Mouse (Mus musculus) CH12.LX (cell line): ENCODE measurements around the gene Dpm2. TPM values are rescaled to one million over a fixed set of nuclear protein-coding genes. Genes with fewer than 3 reads are reported as not detected.

Experiments used
- DNase-seq: peaks from one replicate; pipeline ENCODE4 v3.0.0-alpha.2; 2013; ENCODE audit errors: extremely low read depth
- H3K27ac ChIP-seq: 2 replicates; pipeline ENCODE4 v1.5.1; 2012; ENCODE audit warnings: low read depth, mild to moderate bottlenecking, control low read depth, moderate library complexity; ENCODE audit not compliant: insufficient read depth
- H3K27me3 ChIP-seq: replicated peaks from 2 replicates; pipeline ENCODE3; 2012; ENCODE audit warnings: inconsistent platforms
- H3K36me3 ChIP-seq, 2 experiments: replicated peaks in 1 of 2; 2 replicates each; pipeline versions ENCODE3 to v1.6.1; 2012; ENCODE audit warnings: inconsistent platforms in 1 of 2, low read length in 1 of 2, mild to moderate bottlenecking in 1 of 2, mixed read lengths in 1 of 2, moderate library complexity in 1 of 2; ENCODE audit not compliant: control insufficient read depth in 1 of 2, insufficient read depth in 1 of 2
- H3K4me1 ChIP-seq, 2 experiments: 2 replicates each; pipeline ENCODE4 v1.6.1; 2012; ENCODE audit warnings: inconsistent platforms in 1 of 2, moderate library complexity in 1 of 2; ENCODE audit not compliant: insufficient read depth in 2 of 2, control insufficient read depth in 1 of 2
- H3K4me2 ChIP-seq: 2 replicates; pipeline ENCODE4 v1.6.1; 2012; ENCODE audit warnings: low read depth, mild to moderate bottlenecking, control low read depth; ENCODE audit not compliant: poor library complexity, insufficient read depth, severe bottlenecking
- H3K4me3 ChIP-seq, 3 experiments: fragments of 150-350 bp in 1 of 3; sonication (generic) in 1 of 3; replicated peaks in 1 of 3; 2 replicates each; pipeline versions ENCODE3 to v1.5.1; 2011 to 2012; ENCODE audit warnings: low read depth in 2 of 3, low read length in 2 of 3, mild to moderate bottlenecking in 2 of 3, moderate library complexity in 2 of 3, control low read depth in 1 of 3, improper control_type of control experiment in 1 of 3, inconsistent platforms in 1 of 3, mixed read lengths in 1 of 3; ENCODE audit not compliant: poor library complexity in 1 of 3
- H3K79me2 ChIP-seq: replicated peaks from 2 replicates; pipeline ENCODE4 v1.6.1; 2012; ENCODE audit warnings: mild to moderate bottlenecking, moderate library complexity; ENCODE audit not compliant: control insufficient read depth, poor library complexity, insufficient read depth, severe bottlenecking; ENCODE audit errors: extremely low read depth
- H3K9ac ChIP-seq: 2 replicates; pipeline ENCODE4 v1.6.1; 2012; ENCODE audit warnings: low read depth, mild to moderate bottlenecking, control low read depth, moderate library complexity; ENCODE audit not compliant: insufficient read depth
- H3K9me3 ChIP-seq: replicated peaks from 2 replicates; pipeline ENCODE3; 2012; ENCODE audit warnings: low read length, inconsistent platforms, mixed read lengths
- BHLHE40 ChIP-seq: IDR thresholded peaks from 2 replicates; pipeline ENCODE4 v1.6.1; 2011; ENCODE audit warnings: mild to moderate bottlenecking, low read depth, low read length, improper control_type of control experiment
- CHD1 ChIP-seq: IDR thresholded peaks from 2 replicates; pipeline ENCODE4 v1.6.1; 2012; ENCODE audit warnings: low read depth, low read length, improper control_type of control experiment, inconsistent platforms
- CHD2 ChIP-seq: IDR thresholded peaks from 2 replicates; pipeline ENCODE4 v1.6.1; 2011; ENCODE audit warnings: low read length, improper control_type of control experiment
- CTCF ChIP-seq, 2 experiments: IDR thresholded peaks in 1 of 2; conservative IDR thresholded peaks in 1 of 2; 2 replicates each; pipeline ENCODE4 v1.5.1; 2011 to 2012; ENCODE audit warnings: low read depth in 2 of 2, low read length in 2 of 2, improper control_type of control experiment in 1 of 2, inconsistent platforms in 1 of 2, mild to moderate bottlenecking in 1 of 2, moderate library complexity in 1 of 2
- ELF1 ChIP-seq: IDR thresholded peaks from 2 replicates; pipeline ENCODE4 v1.6.1; 2014; ENCODE audit warnings: low read depth, mild to moderate bottlenecking, inconsistent platforms, low read length, improper control_type of control experiment
- EP300 ChIP-seq: IDR thresholded peaks from 2 replicates; pipeline ENCODE4 v1.6.1; 2011; ENCODE audit warnings: low read length, improper control_type of control experiment
- ETS1 ChIP-seq: conservative IDR thresholded peaks from 2 replicates; pipeline ENCODE4 v1.6.1; 2012; ENCODE audit warnings: low read depth, mild to moderate bottlenecking, inconsistent platforms, low read length, improper control_type of control experiment, moderate library complexity
- GABPA ChIP-seq: IDR thresholded peaks from 2 replicates; pipeline ENCODE4 v1.6.1; 2012; ENCODE audit warnings: low read depth, low read length, improper control_type of control experiment, inconsistent platforms; ENCODE audit not compliant: insufficient replicate concordance
- HCFC1 ChIP-seq: IDR thresholded peaks from 2 replicates; pipeline ENCODE4 v1.6.1; 2012; ENCODE audit warnings: low read depth, mild to moderate bottlenecking, inconsistent platforms, low read length, improper control_type of control experiment
- IRF4 ChIP-seq: IDR thresholded peaks from 2 replicates; pipeline ENCODE4 v1.6.1; 2014; ENCODE audit warnings: low read depth, mild to moderate bottlenecking, inconsistent platforms, low read length, improper control_type of control experiment
- JUN ChIP-seq: IDR thresholded peaks from 2 replicates; pipeline ENCODE4 v1.6.1; 2011; ENCODE audit warnings: low read depth, mild to moderate bottlenecking, low read length, improper control_type of control experiment, moderate library complexity; ENCODE audit not compliant: insufficient read depth
- JUND ChIP-seq: conservative IDR thresholded peaks from 2 replicates; pipeline ENCODE4 v1.6.1; 2011; ENCODE audit warnings: low read depth, low read length, improper control_type of control experiment
- KAT2A ChIP-seq: IDR thresholded peaks from 2 replicates; pipeline ENCODE4 v1.6.1; 2012; ENCODE audit warnings: low read length, improper control_type of control experiment, inconsistent platforms; ENCODE audit not compliant: insufficient replicate concordance
- MAFK ChIP-seq: IDR thresholded peaks from 2 replicates; pipeline ENCODE4 v1.6.1; 2011; ENCODE audit warnings: low read length, improper control_type of control experiment; ENCODE audit not compliant: insufficient replicate concordance
- MAX ChIP-seq: IDR thresholded peaks from 2 replicates; pipeline ENCODE4 v1.6.1; 2011; ENCODE audit warnings: low read length, improper control_type of control experiment
- MAZ ChIP-seq: IDR thresholded peaks from 2 replicates; pipeline ENCODE4 v1.6.1; 2012; ENCODE audit warnings: low read depth, mild to moderate bottlenecking, inconsistent platforms, low read length, improper control_type of control experiment, moderate library complexity
- MEF2A ChIP-seq: IDR thresholded peaks from 2 replicates; pipeline ENCODE4 v1.6.1; 2014; ENCODE audit warnings: low read depth, mild to moderate bottlenecking, inconsistent platforms, low read length, improper control_type of control experiment, borderline replicate concordance
- MXI1 ChIP-seq: IDR thresholded peaks from 2 replicates; pipeline ENCODE4 v1.6.1; 2011; ENCODE audit warnings: mild to moderate bottlenecking, low read depth, low read length, improper control_type of control experiment
- MYC ChIP-seq: IDR thresholded peaks from 2 replicates; pipeline ENCODE4 v1.6.1; 2011; ENCODE audit warnings: low read depth, mild to moderate bottlenecking, improper control_type of control experiment, low read length
- NELFE ChIP-seq: IDR thresholded peaks from 2 replicates; pipeline ENCODE4 v1.6.1; 2011; ENCODE audit warnings: low read depth, low read length, improper control_type of control experiment
- NRF1 ChIP-seq: IDR thresholded peaks from 2 replicates; pipeline ENCODE4 v1.6.1; 2014; ENCODE audit warnings: low read depth, mild to moderate bottlenecking, inconsistent platforms, low read length, improper control_type of control experiment, moderate library complexity
- PAX5 ChIP-seq: IDR thresholded peaks from 2 replicates; pipeline ENCODE4 v1.6.1; 2012; ENCODE audit warnings: low read length, inconsistent platforms, mixed read lengths
- POLR2A ChIP-seq: IDR thresholded peaks from 2 replicates; pipeline ENCODE4 v1.6.1; 2011; ENCODE audit warnings: low read depth, mild to moderate bottlenecking, improper control_type of control experiment, low read length
- RAD21 ChIP-seq: IDR thresholded peaks from 2 replicates; pipeline ENCODE4 v1.6.1; 2011; ENCODE audit warnings: low read depth, mild to moderate bottlenecking, low read length, improper control_type of control experiment, moderate library complexity
- RCOR1 ChIP-seq: conservative IDR thresholded peaks from 2 replicates; pipeline ENCODE4 v1.6.1; 2012; ENCODE audit warnings: low read depth, mild to moderate bottlenecking, inconsistent platforms, low read length, improper control_type of control experiment
- SIN3A ChIP-seq: IDR thresholded peaks from 2 replicates; pipeline ENCODE4 v1.6.1; 2012; ENCODE audit warnings: low read length, improper control_type of control experiment, inconsistent platforms
- SMC3 ChIP-seq: IDR thresholded peaks from 2 replicates; pipeline ENCODE4 v1.6.1; 2011; ENCODE audit warnings: low read depth, low read length, improper control_type of control experiment
- TCF12 ChIP-seq: IDR thresholded peaks from 2 replicates; pipeline ENCODE4 v1.6.1; 2014; ENCODE audit warnings: low read depth, mild to moderate bottlenecking, inconsistent platforms, low read length, improper control_type of control experiment
- UBTF ChIP-seq: IDR thresholded peaks from 2 replicates; pipeline ENCODE4 v1.6.1; 2012; ENCODE audit warnings: low read depth, mild to moderate bottlenecking, inconsistent platforms, low read length, improper control_type of control experiment, moderate library complexity
- USF1 ChIP-seq: IDR thresholded peaks from 2 replicates; pipeline ENCODE4 v1.6.1; 2014; ENCODE audit warnings: low read depth, mild to moderate bottlenecking, inconsistent platforms, low read length, improper control_type of control experiment
- USF2 ChIP-seq: conservative IDR thresholded peaks from 2 replicates; pipeline ENCODE4 v1.6.1; 2011; ENCODE audit warnings: low read depth, low read length, improper control_type of control experiment
- ZC3H11A ChIP-seq: IDR thresholded peaks from 2 replicates; pipeline ENCODE4 v1.6.1; 2012; ENCODE audit warnings: low read depth, mild to moderate bottlenecking, inconsistent platforms, low read length, improper control_type of control experiment
- ZKSCAN1 ChIP-seq: IDR thresholded peaks from 2 replicates; pipeline ENCODE4 v1.6.1; 2012; ENCODE audit warnings: low read depth, inconsistent platforms, low read length, improper control_type of control experiment, borderline replicate concordance
- ZMIZ1 ChIP-seq: IDR thresholded peaks from 2 replicates; pipeline ENCODE4 v1.6.1; 2012; ENCODE audit warnings: low read depth, mild to moderate bottlenecking, inconsistent platforms, low read length, improper control_type of control experiment
- dilution Hi-C: fragments of 300-500 bp; cut with MboI; formaldehyde crosslinking; loops from 2 replicates; pipeline ENCODE4 v1.14.3; 2020; ENCODE audit warnings: low sequenced_read_pairs; ENCODE audit not compliant: extremely low pct_unique_long_range_greater_than_20kb, extremely low pct_ligation_motif_present
- in situ Hi-C: fragments of 300-500 bp; cut with MboI; formaldehyde crosslinking; loops from 3 replicates; pipeline ENCODE4 v1.14.3; 2019; ENCODE audit warnings: low sequenced_read_pairs, low pct_ligation_motif_present, low pct_unique_long_range_greater_than_20kb, mixed read lengths
- polyA plus RNA-seq: library from polyadenylated mRNA; unstranded; fragments of >175 nt; gene quantifications from 2 replicates; pipeline ENCODE4 v1.2.1, GENCODE M21; 2012; ENCODE audit warnings: low read depth; ENCODE audit not compliant: insufficient read length
- total RNA-seq, 2 experiments: library from RNA; depleted of rRNA; stranded (reverse); fragments of 300-350 nt in 1 of 2; fragments of >200 nt in 1 of 2; gene quantifications; 2 replicates each; pipeline ENCODE4 v1.2.3; 2012 to 2014

Dpm2 gene
- total and polyA plus RNA-seq, 3 experiments: 30.9 to 63.6 (median 33.8) TPM

- peaks cover 34% of the 10 kb centered on the region for H3K79me2 ChIP-seq
- peak overlapping the region; percentile 81 for H3K9ac ChIP-seq
- H3K4me3 ChIP-seq: peak overlapping the region; percentile 72 to 97 (median 82)
- dilution Hi-C loops: no loop called here
- peak overlapping the region; percentile 67 for H3K27ac ChIP-seq
- peak overlapping the region; percentile 86 for H3K4me2 ChIP-seq
- H3K27me3 ChIP-seq: no peaks in the 10 kb centered on the region
- no peak for TF ChIP-seq GABPA
- peak; percentile 100 for TF ChIP-seq MYC
- peak; percentile 72 for TF ChIP-seq ETS1
- 0 out of 2 replicates have a peak, but pooled peaks have one; percentile 26 for TF ChIP-seq KAT2A
- peak; percentile 79 for TF ChIP-seq IRF4
- no peak for TF ChIP-seq JUN
- no peak for TF ChIP-seq JUND
- TF ChIP-seq CHD1: no peak
- TF ChIP-seq USF1: no peak
- TF ChIP-seq PAX5: no peak
- no peak for TF ChIP-seq UBTF
- TF ChIP-seq HCFC1: peak; percentile 52
- peak; percentile 74 for TF ChIP-seq MEF2A
- no peak for TF ChIP-seq ZC3H11A
- TF ChIP-seq NRF1: peak; percentile 65
- TF ChIP-seq CTCF (conservative IDR thresholded peaks at IDR 0.05 in 1 of 2, IDR thresholded peaks at IDR 0.05 in 1 of 2; ENCODE audit: low read depth in 2 of 2, low read length in 2 of 2): no peak
- peak; percentile 36 for TF ChIP-seq ZKSCAN1
- TF ChIP-seq POLR2A: peak; percentile 53
- no peak for TF ChIP-seq USF2
- TF ChIP-seq ELF1: peak; percentile 27; the same call in 1 of the 2 replicates
- peak; percentile 52; the same call in 1 of the 2 replicates for TF ChIP-seq CHD2
- no peak for TF ChIP-seq SMC3
- TF ChIP-seq TCF12: peak; percentile 74
- peak; percentile 89 for TF ChIP-seq BHLHE40
- TF ChIP-seq RAD21: no peak
- no peak for TF ChIP-seq ZMIZ1
- peak; percentile 97 for TF ChIP-seq MXI1
- no peak for TF ChIP-seq MAFK
- no peak for TF ChIP-seq EP300
- TF ChIP-seq NELFE: peak; percentile 60; the same call in 1 of the 2 replicates
- peak; percentile 92 for TF ChIP-seq SIN3A
- TF ChIP-seq MAX: peak; percentile 98
- TF ChIP-seq RCOR1: 0 out of 2 replicates have a peak, but pooled peaks have one; percentile 38
- peak; percentile 88; the same call in 1 of the 2 replicates for TF ChIP-seq MAZ
- DNase-seq: peak; percentile 85
- in situ Hi-C loops: loop anchor here (5.0 kb wide), 1 partner anchor 94 kb away; no protein-coding TSS in a partner anchor
- no peaks in the 10 kb centered on the region for H3K9me3 ChIP-seq
- H3K4me1 ChIP-seq: peaks cover 20 to 35% of the 10 kb centered on the region in 2 experiments
- H3K36me3 ChIP-seq: peaks cover 15 to 36% of the 10 kb centered on the region in 2 experiments
Measured at GRCm38 (mm10) chr2:32587731-32588321, 17.2 kb downstream of the Dpm2 start.
